Comparison of ENCODE assay signal across 29 mouse cellular contexts in the genomic region with DNA sequence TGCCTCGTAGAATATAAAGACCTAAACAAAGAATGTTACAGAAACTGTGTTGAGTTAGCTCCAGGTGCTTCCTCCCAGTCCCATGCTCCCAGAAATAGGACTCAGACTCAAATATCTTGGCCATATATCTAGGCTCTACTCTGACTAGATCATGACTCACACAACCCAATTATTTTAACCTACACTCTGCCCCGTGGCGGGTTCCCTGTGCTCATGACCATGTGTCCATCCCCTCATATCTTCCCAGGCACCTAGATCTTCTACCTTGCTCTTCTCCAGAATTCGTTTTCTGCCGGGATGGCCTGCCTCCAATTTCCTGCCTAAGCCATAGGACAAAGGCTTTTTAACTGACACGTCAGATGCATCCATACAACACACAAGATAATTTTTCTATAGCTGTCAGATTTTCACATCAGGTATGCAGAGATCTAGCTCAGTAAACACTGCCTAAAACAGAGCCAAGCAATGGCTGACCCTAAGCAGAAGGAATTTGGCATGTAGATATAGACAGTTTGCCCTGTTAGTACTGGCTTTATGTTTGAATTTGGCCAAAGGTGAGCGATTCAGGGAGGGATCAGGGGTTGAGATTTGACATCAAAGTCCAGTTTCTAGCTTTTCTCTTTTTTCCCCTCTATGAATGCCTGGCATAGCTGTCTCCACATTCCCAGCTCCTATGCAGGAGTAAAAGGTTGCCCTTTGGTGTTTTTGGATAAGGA. TPM values are rescaled to one million over a fixed set of nuclear protein-coding genes. Genes with fewer than 3 reads are reported as not detected.
DNase-seq lines count a peak whose midpoint lies in the region; ATAC-seq and TF ChIP-seq lines count a peak whose summit lies in the region.
"Had no signal": no experiment of that assay in that cellular context is flagged by ENCODE, and none has a peak within 500 bp of the region (broad histone marks: within the 10 kb centered on the region; RNA-seq: fewer than 3 reads in every experiment).

No protein-coding gene starts in this region.

- ATAC-seq in liver, postnatal 0 days, result peak; percentile 58
- ATAC-seq: forebrain, embryonic 13.5 days; midbrain, embryonic 13.5 days had no signal

- 0 out of 2 replicates have a peak overlapping the region, but pooled peaks have one; percentile 21 for H3K9ac ChIP-seq in liver, postnatal 0 days (replicated peaks)
- H3K9ac ChIP-seq: embryonic facial prominence, embryonic 13.5 days; forebrain, embryonic 13.5 days; heart, embryonic 13.5 days; limb, embryonic 13.5 days; lung, embryonic 15.5 days; midbrain, embryonic 13.5 days; neural tube, embryonic 12.5 days had no signal

- H3K4me3 ChIP-seq in liver, postnatal 0 days (ENCODE audit: low read depth, low read length), result 0 out of 2 replicates have a peak overlapping the region, but pooled peaks have one; percentile 1
- H3K4me3 ChIP-seq: embryonic facial prominence, embryonic 13.5 days; erythroblast, embryonic 14.5 days; forebrain, embryonic 13.5 days; heart, adult 2 months; heart, embryonic 13.5 days; limb, embryonic 13.5 days; lung, embryonic 15.5 days; megakaryocyte, embryonic 14.5 days; midbrain, embryonic 13.5 days; neural tube, embryonic 12.5 days had no signal

- TF ChIP-seq EP300 in liver, postnatal 0 days (IDR thresholded peaks at IDR 0.05; ENCODE audit: low read depth), result 0 out of 2 replicates have a peak, but pooled peaks have one; percentile 28

- peaks cover 27% of the 10 kb centered on the region for H3K4me1 ChIP-seq in liver, postnatal 0 days (ENCODE audit: insufficient read depth)
- H3K4me1 ChIP-seq: neural tube, embryonic 12.5 days had no signal

- no peaks in the 10 kb centered on the region for H3K27me3 ChIP-seq in liver, postnatal 0 days (ENCODE audit: insufficient read depth, low read length)
- H3K27me3 ChIP-seq: embryonic facial prominence, embryonic 13.5 days; heart, embryonic 13.5 days; limb, embryonic 13.5 days; lung, embryonic 15.5 days; megakaryocyte, embryonic 14.5 days; neural tube, embryonic 12.5 days had no signal

- 72% methylated on average over 7 of the region's 7 CpGs for WGBS in liver, postnatal 0 days (ENCODE audit: insufficient replicate concordance)

- DNase-seq in cerebellum, adult 18-20 months, result peak; percentile 21 to 26
- no peak for DNase-seq in cerebellum, postnatal 14 days
- DNase-seq in kidney, adult 9 months, result peak; percentile 67
- no peak for DNase-seq in kidney, adult 11 months
- peak; percentile 51 for DNase-seq in 3T3-L1 (ENCODE audit: low read depth, low spot score)
- DNase-seq in liver, postnatal 0 days, result no peak
- DNase-seq in adrenal gland, postnatal 10 days, result no peak
- DNase-seq: adrenal gland, postnatal 36 days; cerebellum, adult 11 months; embryo, embryonic 11 days; gastrocnemius, postnatal 10 days; heart, adult 2 months; heart, postnatal 14 days; kidney, postnatal 4 days; lung, postnatal 36 days; retina, postnatal 1 day; right cerebral cortex, postnatal 25 days; spleen, adult 18-20 months; thymus, postnatal 36 days had no signal

- TF ChIP-seq CTCF in liver, postnatal 0 days (IDR thresholded peaks at IDR 0.05; ENCODE audit: low read depth), result no peak

- peak overlapping the region; percentile 88 for H3K27ac ChIP-seq in liver, postnatal 0 days (ENCODE audit: low read depth)
- H3K27ac ChIP-seq: embryonic facial prominence, embryonic 13.5 days; forebrain, embryonic 13.5 days; heart, adult 2 months; heart, embryonic 13.5 days; limb, embryonic 13.5 days; lung, embryonic 15.5 days; midbrain, embryonic 13.5 days; neural tube, embryonic 12.5 days had no signal

- H3K4me2 ChIP-seq in liver, postnatal 0 days (ENCODE audit: low read depth, low read length), result peak overlapping the region; percentile 94
- H3K4me2 ChIP-seq: embryonic facial prominence, embryonic 13.5 days; forebrain, embryonic 13.5 days; heart, embryonic 13.5 days; limb, embryonic 13.5 days; lung, embryonic 15.5 days; midbrain, embryonic 13.5 days; neural tube, embryonic 12.5 days had no signal

- H3K9me3 ChIP-seq in liver, postnatal 0 days (ENCODE audit: low read length), result no peaks in the 10 kb centered on the region
- H3K9me3 ChIP-seq: embryonic facial prominence, embryonic 13.5 days; forebrain, embryonic 13.5 days; heart, embryonic 13.5 days; limb, embryonic 13.5 days; lung, embryonic 15.5 days; megakaryocyte, embryonic 14.5 days; midbrain, embryonic 13.5 days; neural tube, embryonic 12.5 days had no signal

- 0 out of 2 replicates have a peak, but pooled peaks cover 5% of the 10 kb centered on the region for H3K36me3 ChIP-seq in liver, postnatal 0 days (replicated peaks; ENCODE audit: insufficient read depth, low read length)
- H3K36me3 ChIP-seq: embryonic facial prominence, embryonic 13.5 days; limb, embryonic 13.5 days; lung, embryonic 15.5 days; midbrain, embryonic 13.5 days; neural tube, embryonic 12.5 days had no signal

RNA-seq across cellular contexts. Expression of gene Siah2, which starts 5.8 kb away (rescaled TPM):
- polyA plus RNA-seq in liver, postnatal 0 days (2015; fragmentation: Nextera tagmentation; extraction: Ambion mirVana), result 7.1 and 8.6 TPM in 2 replicates
- 10 to 100 TPM; 13.5 to 19.0 TPM for total RNA-seq in adrenal gland, postnatal 10 days (2021)

RNA-seq across cellular contexts. Expression of gene Erich6, which starts 49.4 kb away (rescaled TPM):
- polyA plus RNA-seq in liver, postnatal 0 days (2015; fragmentation: Nextera tagmentation; extraction: Ambion mirVana), result not detected in 2 replicates
- total RNA-seq in adrenal gland, postnatal 10 days (2021), result under 1 TPM in 1 of 2 experiments, not detected in 1; 0.12 TPM
- total RNA-seq: heart, adult 2 months; monocyte, adult 5-6 weeks had no signal
- polyA plus RNA-seq: erythroblast, embryonic 14.5 days; limb, embryonic 13.5 days; lung, embryonic 15.5 days had no signal

Comparison
In these comparisons a context has a peak if more than half of its experiments do, and no peak if none do; other contexts are left out.
1. DNase-seq: peak in cerebellum, adult 18-20 months (2 of 2), kidney, adult 9 months (single experiment) and 3T3-L1 (single experiment); none in cerebellum, postnatal 14 days (0 of 2), kidney, adult 11 months (single experiment), liver, postnatal 0 days (single experiment) and adrenal gland, postnatal 10 days (single experiment).